Mouse (Mus musculus): Measurements from ENCODE around the gene Afap1l2. TPM values are rescaled to one million over a fixed set of nuclear protein-coding genes. Genes with fewer than 3 reads are reported as not detected.
A peak's percentile ranks its signal among the peaks of the same experiment; 100 is the strongest.

Afap1l2 gene
- total RNA-seq (2014; fragmentation: Nextera tagmentation), result not detected in 2 replicates
- 0.47 TPM in 1 of 2 replicates, not detected in the other for total RNA-seq (2017)

GRCm38 (mm10) chr19:57007781-57008710 lies at the start of gene Afap1l2:
Gene Afap1l2, minus strand, starts transcription at chr19:57008228.
- no peak for ATAC-seq (replicated peaks; ENCODE audit: low FRiP score, low TSS enrichment, poor library complexity, severe bottlenecking)

- no peak for ATAC-seq (replicated peaks; ENCODE audit: low FRiP score, low TSS enrichment, poor library complexity, severe bottlenecking)
These were observed 49.5 kb upstream of the Afap1l2 start for GRCm38 (mm10) chr19:57057568-57057967.

GRCm38 (mm10) chr19:57055215-57056120 lies 47.4 kb upstream of the Afap1l2 start:
- no peak for ATAC-seq (replicated peaks; ENCODE audit: low FRiP score, low TSS enrichment, poor library complexity, severe bottlenecking)

- ATAC-seq (replicated peaks; ENCODE audit: low FRiP score, low TSS enrichment, poor library complexity, severe bottlenecking), result no peak
These were observed 44.9 kb upstream of the Afap1l2 start for GRCm38 (mm10) chr19:57052959-57053358.

- ATAC-seq (replicated peaks; ENCODE audit: low FRiP score, low TSS enrichment, poor library complexity, severe bottlenecking), result no peak
These were observed 44.0 kb upstream of the Afap1l2 start for GRCm38 (mm10) chr19:57052016-57052415.

GRCm38 (mm10) chr19:57049592-57050090 lies 41.6 kb upstream of the Afap1l2 start:
- no peak for ATAC-seq (replicated peaks; ENCODE audit: low FRiP score, low TSS enrichment, poor library complexity, severe bottlenecking)

- ATAC-seq (replicated peaks; ENCODE audit: low FRiP score, low TSS enrichment, poor library complexity, severe bottlenecking), result no peak
These were observed 39.8 kb upstream of the Afap1l2 start for GRCm38 (mm10) chr19:57047671-57048320.

GRCm38 (mm10) chr19:57039258-57039657 lies 31.2 kb upstream of the Afap1l2 start:
- ATAC-seq (replicated peaks; ENCODE audit: low FRiP score, low TSS enrichment, poor library complexity, severe bottlenecking), result peak; percentile 52; the same call in 1 of the 2 replicates

GRCm38 (mm10) chr19:57036860-57037259 lies 28.8 kb upstream of the Afap1l2 start:
- ATAC-seq (replicated peaks; ENCODE audit: low FRiP score, low TSS enrichment, poor library complexity, severe bottlenecking), result no peak

GRCm38 (mm10) chr19:57031582-57031981 lies 23.6 kb upstream of the Afap1l2 start:
- ATAC-seq (replicated peaks; ENCODE audit: low FRiP score, low TSS enrichment, poor library complexity, severe bottlenecking), result peak; percentile 77

- ATAC-seq (replicated peaks; ENCODE audit: low FRiP score, low TSS enrichment, poor library complexity, severe bottlenecking), result no peak
These were observed 21.4 kb upstream of the Afap1l2 start for GRCm38 (mm10) chr19:57029461-57029860.

- no peak for ATAC-seq (replicated peaks; ENCODE audit: low FRiP score, low TSS enrichment, poor library complexity, severe bottlenecking)
These were observed 20.5 kb upstream of the Afap1l2 start for GRCm38 (mm10) chr19:57028327-57029179.

- ATAC-seq (replicated peaks; ENCODE audit: low FRiP score, low TSS enrichment, poor library complexity, severe bottlenecking), result no peak
These were observed 18.5 kb upstream of the Afap1l2 start for GRCm38 (mm10) chr19:57026501-57026900.

GRCm38 (mm10) chr19:57017785-57018179 lies 9.8 kb upstream of the Afap1l2 start:
- no peak for ATAC-seq (replicated peaks; ENCODE audit: low FRiP score, low TSS enrichment, poor library complexity, severe bottlenecking)

- ATAC-seq (replicated peaks; ENCODE audit: low FRiP score, low TSS enrichment, poor library complexity, severe bottlenecking), result no peak
These were observed 9.2 kb upstream of the Afap1l2 start for GRCm38 (mm10) chr19:57016995-57017784.

- no peak for ATAC-seq (replicated peaks; ENCODE audit: low FRiP score, low TSS enrichment, poor library complexity, severe bottlenecking)
These were observed 6.8 kb upstream of the Afap1l2 start for GRCm38 (mm10) chr19:57014808-57015207.

GRCm38 (mm10) chr19:57013271-57013677 lies 5.2 kb upstream of the Afap1l2 start:
- ATAC-seq (replicated peaks; ENCODE audit: low FRiP score, low TSS enrichment, poor library complexity, severe bottlenecking), result no peak

- no peak for ATAC-seq (replicated peaks; ENCODE audit: low FRiP score, low TSS enrichment, poor library complexity, severe bottlenecking)
These were observed 4.0 kb upstream of the Afap1l2 start for GRCm38 (mm10) chr19:57012068-57012467.
